8 mouse cellular contexts compared by ENCODE assay signal in the genomic region with DNA sequence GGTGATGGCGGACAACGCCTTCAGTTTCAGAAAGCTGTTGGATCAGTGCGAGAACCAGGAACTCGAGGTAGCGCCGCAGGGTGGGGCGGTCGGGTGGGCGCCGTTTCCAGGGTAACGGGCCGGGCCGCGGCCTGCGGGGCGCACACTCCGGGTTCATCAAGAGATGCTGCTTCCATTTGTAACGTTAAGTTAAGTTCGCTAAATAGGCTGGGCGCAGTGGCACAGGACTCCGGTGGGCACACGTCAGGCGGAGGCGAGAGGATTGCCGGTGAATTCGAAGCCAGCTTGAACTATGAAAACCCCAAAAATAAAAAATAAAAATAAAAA. TPM values are rescaled to one million over a fixed set of nuclear protein-coding genes. Genes with fewer than 3 reads are reported as not detected.
A peak's percentile ranks its signal among the peaks of the same experiment; 100 is the strongest.
DNase-seq lines count a peak whose midpoint lies in the region; ATAC-seq and TF ChIP-seq lines count a peak whose summit lies in the region.

No protein-coding gene starts in this region.

- peaks cover 33% of the 10 kb centered on the region for H3K36me3 ChIP-seq in heart, embryonic 12.5 days
- H3K36me3 ChIP-seq in E14TG2a.4 (ENCODE audit: insufficient read depth, low read length), result peaks cover 38% of the 10 kb centered on the region
- H3K36me3 ChIP-seq in forebrain, embryonic 15.5 days, result peaks cover 26% of the 10 kb centered on the region
- H3K36me3 ChIP-seq in liver, embryonic 16.5 days (ENCODE audit: control insufficient read depth, insufficient read depth), result peaks cover 6% of the 10 kb centered on the region

- H3K4me3 ChIP-seq in heart, embryonic 12.5 days, result peak overlapping the region; percentile 86
- peak overlapping the region; percentile 89 for H3K4me3 ChIP-seq in E14TG2a.4 (replicated peaks; ENCODE audit: low read length)
- H3K4me3 ChIP-seq in forebrain, embryonic 15.5 days, result peak overlapping the region; percentile 95
- H3K4me3 ChIP-seq in liver, embryonic 16.5 days (ENCODE audit: low read depth, low read length), result peak overlapping the region; percentile 73

- no peaks in the 10 kb centered on the region for H3K9me3 ChIP-seq in heart, embryonic 12.5 days (replicated peaks)
- no peaks in the 10 kb centered on the region for H3K9me3 ChIP-seq in E14TG2a.4 (ENCODE audit: low read length)
- H3K9me3 ChIP-seq in forebrain, embryonic 15.5 days, result no peaks in the 10 kb centered on the region
- H3K9me3 ChIP-seq in liver, embryonic 16.5 days (replicated peaks; ENCODE audit: control insufficient read depth, low read length), result no peaks in the 10 kb centered on the region

- H3K27ac ChIP-seq in heart, embryonic 12.5 days (ENCODE audit: poor library complexity, severe bottlenecking), result peak overlapping the region; percentile 31; the same call in 1 of the 2 replicates
- peak overlapping the region; percentile 75 for H3K27ac ChIP-seq in forebrain, embryonic 15.5 days (replicated peaks)
- no peak overlapping the region for H3K27ac ChIP-seq in liver, embryonic 16.5 days (ENCODE audit: low read length)

- WGBS in heart, embryonic 12.5 days, result under 1% methylated on average over 26 of the region's 26 CpGs
- under 1% methylated on average over 26 of the region's 26 CpGs for WGBS in forebrain, embryonic 15.5 days
- under 1% methylated on average over 26 of the region's 26 CpGs for WGBS in liver, embryonic 16.5 days (ENCODE audit: insufficient replicate concordance)

- no peak for DNase-seq in heart, postnatal 4 days
- no peak for DNase-seq in layer of hippocampus, adult 11-12 months (ENCODE audit: low spot score)
- DNase-seq in cerebellum, postnatal 10 days, result no peak
- DNase-seq in right cerebral cortex, postnatal 4 days, result no peak

- H3K4me2 ChIP-seq in heart, embryonic 12.5 days, result peak overlapping the region; percentile 76
- peak overlapping the region; percentile 70 for H3K4me2 ChIP-seq in forebrain, embryonic 15.5 days (replicated peaks)
- H3K4me2 ChIP-seq in liver, embryonic 16.5 days (ENCODE audit: low read depth, low read length), result peak overlapping the region; percentile 68

- no peak for TF ChIP-seq CTCF in E14TG2a.4 (conservative IDR thresholded peaks at IDR 0.05; ENCODE audit: low read length)

- H3K9ac ChIP-seq in heart, embryonic 12.5 days, result peak overlapping the region; percentile 88
- H3K9ac ChIP-seq in forebrain, embryonic 15.5 days (replicated peaks), result peak overlapping the region; percentile 88
- peak overlapping the region; percentile 70 for H3K9ac ChIP-seq in liver, embryonic 16.5 days (ENCODE audit: low read depth, low read length)

- 0 out of 2 replicates have a peak, but pooled peaks cover 6% of the 10 kb centered on the region for H3K4me1 ChIP-seq in heart, embryonic 12.5 days (replicated peaks)
- H3K4me1 ChIP-seq in E14TG2a.4 (replicated peaks; ENCODE audit: low read depth, low read length), result peaks cover 21% of the 10 kb centered on the region
- peaks cover 18% of the 10 kb centered on the region for H3K4me1 ChIP-seq in forebrain, embryonic 15.5 days
- peaks cover 5% of the 10 kb centered on the region for H3K4me1 ChIP-seq in liver, embryonic 16.5 days (ENCODE audit: control insufficient read depth, low read depth, low read length)

- ATAC-seq in heart, embryonic 12.5 days (ENCODE audit: insufficient number of reproducible peaks, low FRiP score), result peak; percentile 66
- peak; percentile 80 for ATAC-seq in forebrain, embryonic 15.5 days (replicated peaks)
- ATAC-seq in liver, embryonic 16.5 days (ENCODE audit: low read depth), result peak; percentile 35; the same call in 1 of the 2 replicates

- H3K27me3 ChIP-seq in heart, embryonic 12.5 days (replicated peaks), result peaks cover 12% of the 10 kb centered on the region; the same call in 1 of the 2 replicates
- H3K27me3 ChIP-seq in E14TG2a.4 (ENCODE audit: insufficient read depth, low read length), result peaks cover 6% of the 10 kb centered on the region; the same call in 1 of the 2 replicates
- no peaks in the 10 kb centered on the region for H3K27me3 ChIP-seq in forebrain, embryonic 15.5 days
- H3K27me3 ChIP-seq in liver, embryonic 16.5 days (ENCODE audit: control insufficient read depth, insufficient read depth, low read depth, low read length), result no peaks in the 10 kb centered on the region

RNA-seq across cellular contexts. Expression of gene Cops8, which starts 0.7 kb away (rescaled TPM):
- 131 and 136 TPM in 2 replicates for polyA plus RNA-seq in heart, embryonic 12.5 days (2016; fragmentation: Nextera tagmentation; extraction: Ambion mirVana)
- total RNA-seq in heart, postnatal 4 days (2021), result 10 to 100 TPM; 78.6 to 91.6 TPM
- 180 and 195 TPM in 2 replicates for polyA plus RNA-seq in forebrain, embryonic 15.5 days (2015; fragmentation: Nextera tagmentation; extraction: Ambion mirVana)
- polyA plus RNA-seq in liver, embryonic 16.5 days (2015; fragmentation: Nextera tagmentation; extraction: Ambion mirVana), result 40.0 and 41.4 TPM in 2 replicates
